Mouse (Mus musculus) right cerebral cortex, postnatal 14 days (tissue): ENCODE measurements around the gene Hoxa3.

Experiments used
- DNase-seq: peaks from one replicate; pipeline ENCODE4 v3.0.0; 2022

Hoxa3 gene

GRCm38 (mm10) chr6:52246403-52246803 is 33.3 kb upstream of the Hoxa3 start:
- no peak for DNase-seq

DNA sequence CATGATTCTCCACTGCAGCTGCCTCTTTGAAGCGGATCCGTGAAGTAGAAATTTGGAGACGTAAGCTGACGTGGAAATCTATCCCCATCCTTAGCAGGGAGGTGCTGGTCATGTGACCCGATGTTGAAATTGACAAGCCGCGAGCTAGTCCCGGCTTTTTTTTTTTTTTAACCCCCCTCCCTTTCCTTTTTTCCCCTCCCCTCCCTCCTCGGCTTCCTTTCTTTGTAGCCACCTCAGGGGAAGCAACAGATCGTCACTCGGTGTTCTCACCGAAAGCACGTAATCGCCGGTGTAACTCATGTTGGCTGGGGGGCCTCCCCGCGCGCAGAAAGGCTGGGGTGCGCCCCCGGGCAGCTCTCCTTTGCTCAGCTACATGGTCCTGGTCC is 32.6 kb upstream of the Hoxa3 start, which contains the start of gene Hoxa11:
Hoxa11 (minus strand) TSS at position 54 of the 386 bp plus-strand sequence.
- no peak for DNase-seq

DNA sequence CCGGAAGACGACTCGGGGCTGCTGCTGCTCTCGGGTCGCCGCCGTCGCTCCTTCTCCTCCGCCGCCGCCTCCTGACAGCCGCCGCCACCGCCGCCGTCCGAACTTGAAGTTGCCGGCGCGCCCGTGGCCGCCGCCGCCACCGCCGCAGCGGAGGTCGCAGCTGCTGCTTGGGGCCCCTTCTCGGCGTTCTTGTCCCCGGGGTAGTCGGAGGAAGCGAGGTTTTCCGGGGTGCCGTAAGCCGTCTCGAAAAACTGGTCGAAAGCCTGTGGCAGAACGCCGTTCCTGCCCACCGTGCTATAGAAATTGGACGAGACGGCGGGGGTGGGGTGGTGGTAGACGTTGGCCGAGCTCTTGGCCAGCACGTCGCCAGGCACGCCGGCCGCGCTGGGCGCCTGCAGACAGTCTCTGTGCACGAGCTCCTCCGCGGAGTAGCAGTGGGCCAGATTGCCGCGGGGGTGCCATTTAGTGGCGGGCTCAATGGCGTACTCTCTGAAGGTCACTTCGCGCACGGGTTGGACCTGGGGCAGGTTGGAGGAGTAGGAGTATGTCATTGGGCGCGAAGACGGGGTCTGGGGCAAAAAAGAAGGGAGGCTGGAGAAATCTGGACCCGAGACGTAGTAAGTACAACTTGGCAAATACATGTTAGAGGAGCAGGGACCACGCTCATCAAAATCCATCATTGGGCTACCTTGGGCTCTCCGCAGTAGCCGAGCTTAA is 32.1 kb upstream of the Hoxa3 start:
- DNase-seq = no peak

GRCm38 (mm10) chr6:52244471-52245039 is 31.4 kb upstream of the Hoxa3 start:
- DNase-seq = no peak

DNA sequence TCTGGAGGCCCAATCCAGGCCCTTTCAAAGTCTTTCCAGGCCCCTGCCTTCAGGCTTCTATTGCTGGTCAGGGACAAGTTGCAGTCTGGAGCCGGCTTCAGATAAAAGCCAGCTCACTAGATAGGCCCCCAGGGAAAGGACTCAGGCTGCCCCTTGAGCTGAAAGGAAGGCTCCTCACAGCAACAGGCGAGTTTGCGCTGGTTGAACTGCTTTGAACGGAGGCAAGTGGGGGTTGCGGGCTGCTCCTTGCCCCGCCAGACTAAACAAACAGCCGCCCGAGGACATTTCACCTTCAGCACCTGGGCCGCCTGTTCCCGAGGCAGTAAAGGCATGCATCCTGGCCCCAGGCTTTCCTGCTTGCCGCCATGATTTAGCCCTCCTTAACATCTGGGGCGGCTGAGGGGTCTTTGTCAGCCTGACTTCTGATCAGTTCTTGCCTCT is 30.6 kb upstream of the Hoxa3 start:
- no peak for DNase-seq

DNA sequence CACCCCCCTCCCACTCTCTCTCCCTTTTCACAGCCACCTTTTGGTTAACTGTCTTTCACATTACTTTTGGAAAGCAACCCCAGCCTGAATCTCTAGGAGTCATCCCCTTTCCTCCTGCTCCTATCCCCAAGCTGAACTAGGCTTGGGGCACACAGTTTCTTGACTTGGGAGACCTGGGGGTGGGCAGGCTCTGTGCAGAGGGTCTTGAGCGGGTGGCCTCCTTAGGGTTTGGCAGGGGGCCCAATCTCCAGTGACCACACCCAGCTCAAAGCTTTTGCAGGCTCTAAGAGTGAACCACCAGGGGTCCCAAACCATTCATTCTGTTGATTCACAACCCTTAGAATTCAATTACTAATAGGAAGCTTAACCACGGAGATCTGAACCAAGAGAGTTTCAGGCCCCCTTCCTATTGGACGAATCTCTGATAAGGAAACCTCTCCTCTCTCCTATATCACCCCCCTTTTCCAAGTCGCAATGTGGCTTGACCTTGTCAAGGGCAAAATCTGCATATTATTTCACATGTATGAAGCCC is 29.7 kb upstream of the Hoxa3 start:
- no peak for DNase-seq

DNA sequence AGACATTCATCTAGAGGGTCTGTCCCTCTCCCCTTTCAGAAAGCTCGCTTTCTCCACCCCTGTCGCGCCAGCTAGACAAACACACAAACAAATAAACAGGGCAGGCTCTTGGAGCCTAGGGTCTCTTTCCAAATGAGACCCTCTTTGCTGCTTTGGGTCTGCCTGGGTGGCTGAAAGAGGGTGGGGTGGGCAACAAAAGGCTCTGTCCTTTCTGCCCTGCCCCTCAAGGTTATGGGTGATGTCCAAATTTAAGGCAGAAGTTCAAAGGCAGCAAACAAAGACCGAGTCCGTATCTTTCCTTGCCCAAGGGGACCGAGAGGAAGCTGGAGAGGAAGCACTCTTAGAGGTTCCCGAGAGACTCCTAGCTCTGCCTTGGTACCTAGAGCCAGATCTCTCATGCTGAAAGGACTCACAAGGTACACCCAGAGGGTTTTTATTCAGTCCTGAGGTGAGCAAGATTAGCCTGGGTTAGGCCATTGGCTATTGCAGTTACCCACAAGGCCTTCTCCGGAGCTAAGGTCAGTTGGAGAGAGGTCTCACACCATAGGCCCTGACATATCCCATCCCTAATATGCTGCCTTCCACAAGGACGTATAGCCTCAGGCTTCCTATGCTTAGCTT is 28.0 kb upstream of the Hoxa3 start:
- no peak for DNase-seq

GRCm38 (mm10) chr6:52240389-52241000 is 27.4 kb upstream of the Hoxa3 start, which contains the start of gene Hoxa10:
Gene Hoxa10 (minus strand): TSS chr6:52240854.
- DNase-seq = peak; percentile 58

DNA sequence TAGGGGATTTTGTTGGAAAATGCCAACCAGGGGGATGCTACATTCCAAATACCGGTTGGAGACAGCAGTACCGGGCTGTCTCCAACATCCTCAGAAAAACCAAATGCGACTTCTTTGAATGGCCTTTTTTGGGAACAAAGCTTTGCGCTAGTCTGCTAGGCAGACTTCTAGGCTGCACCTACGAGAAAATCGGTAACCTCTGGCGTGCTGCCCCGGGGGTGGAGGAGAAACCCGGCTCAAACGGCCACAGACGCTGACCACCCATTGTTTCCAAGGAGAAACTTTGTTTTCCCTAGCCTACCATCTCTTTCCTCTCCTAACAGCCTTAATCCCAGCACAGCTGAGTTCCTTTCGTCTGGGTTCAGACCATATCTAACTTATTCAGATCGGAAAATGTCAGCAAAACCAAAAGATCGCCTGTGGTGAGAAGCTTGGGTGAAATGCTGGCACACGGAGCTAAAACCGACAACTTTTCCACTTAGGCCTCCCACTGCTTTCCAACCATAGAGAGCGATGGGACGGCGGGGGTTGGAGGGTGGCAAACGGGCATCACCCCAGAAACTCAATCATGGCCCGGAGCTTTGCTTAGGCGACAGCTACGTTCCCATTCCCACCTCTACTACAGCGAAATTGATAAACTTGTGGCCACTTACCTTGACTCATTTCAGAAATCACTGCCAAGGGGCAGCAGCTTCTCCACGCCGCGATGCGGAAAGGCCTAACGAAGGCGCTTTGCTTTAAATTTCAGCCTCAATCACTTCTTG is 26.7 kb upstream of the Hoxa3 start:
- no peak for DNase-seq

GRCm38 (mm10) chr6:52238976-52239375 is 25.8 kb upstream of the Hoxa3 start:
- no peak for DNase-seq

- no peak for DNase-seq
Observed at GRCm38 (mm10) chr6:52238155-52238545, 25.0 kb upstream of the Hoxa3 start.

DNA sequence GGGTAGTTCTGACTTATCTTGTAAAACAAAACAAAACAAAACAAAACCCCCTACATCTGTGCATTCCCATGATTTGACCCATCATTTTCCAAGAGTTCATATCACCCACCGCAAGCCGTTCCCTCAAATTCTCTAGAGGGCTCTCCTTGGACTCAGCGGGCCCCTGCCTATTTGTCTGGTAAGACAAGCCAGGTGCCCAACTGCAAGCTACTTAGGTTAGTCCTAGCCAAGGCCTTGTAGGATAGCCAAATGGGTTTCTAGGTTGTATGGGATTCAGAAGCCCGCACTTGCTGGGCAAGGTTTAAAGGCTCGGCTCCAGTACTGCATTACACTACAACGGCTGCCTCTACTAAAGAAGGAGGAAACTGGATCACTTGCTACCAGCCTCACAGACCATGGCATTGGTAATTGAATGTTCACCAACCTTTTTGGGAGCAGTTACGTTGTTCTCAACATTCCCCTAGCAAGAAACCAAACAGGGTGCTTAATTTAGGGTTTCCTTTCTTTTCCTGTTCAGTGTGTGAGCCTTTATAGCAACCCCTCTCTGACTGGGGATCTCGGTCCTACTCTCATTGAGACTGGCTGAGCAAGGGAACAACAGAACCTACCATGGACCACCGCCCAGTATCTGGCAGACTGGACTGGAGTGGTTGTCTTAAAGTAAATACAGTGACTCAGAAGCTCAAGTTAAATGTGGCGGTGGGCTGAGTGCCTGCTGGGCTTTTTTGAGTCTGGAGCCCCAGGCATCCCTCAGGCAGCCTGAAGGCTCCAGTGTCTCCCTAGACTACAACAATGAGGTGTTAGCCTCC is 24.4 kb upstream of the Hoxa3 start:
- no peak for DNase-seq

DNA sequence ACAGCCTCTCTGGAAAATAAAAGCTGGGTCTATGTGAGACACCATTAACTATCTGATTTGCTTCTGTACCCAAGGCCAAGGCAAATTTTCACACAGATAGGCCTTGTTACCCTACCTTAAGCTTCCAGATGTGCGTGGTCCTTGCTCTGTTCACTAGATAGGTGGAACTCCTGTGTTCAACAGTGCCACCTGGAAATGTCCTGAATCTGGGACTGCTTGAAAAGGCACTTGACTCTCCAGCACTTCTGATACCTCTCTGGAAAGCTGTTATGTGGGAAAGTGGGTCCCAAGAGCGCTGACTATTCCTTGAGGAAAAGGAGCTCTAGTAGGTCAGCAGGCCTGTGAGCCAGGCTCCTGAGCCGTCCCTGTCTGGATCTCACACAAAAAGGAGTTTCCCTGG is 23.7 kb upstream of the Hoxa3 start:
- no peak for DNase-seq

DNA sequence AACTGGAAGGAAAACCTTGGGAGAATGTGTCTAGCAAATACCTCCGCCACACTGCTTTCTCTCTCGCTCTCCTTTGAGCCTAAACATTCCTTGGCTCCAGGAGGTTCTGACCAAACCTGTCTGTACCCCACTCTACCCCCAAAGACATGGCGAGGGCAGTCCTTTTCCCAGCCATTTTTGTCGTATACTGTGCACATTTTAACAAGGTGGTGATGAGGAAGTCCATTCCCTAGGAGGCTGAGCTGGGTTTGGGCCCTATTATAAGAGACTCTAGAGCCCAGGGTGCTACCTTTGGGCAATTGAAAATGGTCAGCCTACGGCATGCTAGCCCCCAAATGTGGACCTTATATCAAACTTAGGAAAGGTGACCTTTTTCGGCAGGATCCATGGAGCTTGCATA is 22.7 kb upstream of the Hoxa3 start:
- DNase-seq = no peak

DNA sequence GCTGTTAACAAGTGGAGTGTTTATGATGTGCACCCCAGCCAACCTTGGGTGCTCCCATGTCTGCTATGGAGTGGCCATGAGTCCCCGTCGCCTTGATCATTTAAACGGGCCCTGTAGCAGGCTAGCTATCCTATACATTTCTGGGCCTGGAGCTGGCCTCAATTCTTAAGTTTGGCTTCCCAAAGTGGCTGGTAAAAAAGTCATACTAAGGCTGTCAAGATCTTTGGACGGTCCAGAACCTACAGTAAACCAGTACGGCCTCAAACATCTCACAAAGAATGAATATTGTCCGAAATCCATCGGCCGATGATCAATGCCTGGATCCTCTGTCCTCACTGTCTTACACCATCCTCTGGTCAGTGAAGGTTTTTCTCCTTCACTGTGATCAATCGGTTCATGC is 22.1 kb upstream of the Hoxa3 start:
- no peak for DNase-seq

DNA sequence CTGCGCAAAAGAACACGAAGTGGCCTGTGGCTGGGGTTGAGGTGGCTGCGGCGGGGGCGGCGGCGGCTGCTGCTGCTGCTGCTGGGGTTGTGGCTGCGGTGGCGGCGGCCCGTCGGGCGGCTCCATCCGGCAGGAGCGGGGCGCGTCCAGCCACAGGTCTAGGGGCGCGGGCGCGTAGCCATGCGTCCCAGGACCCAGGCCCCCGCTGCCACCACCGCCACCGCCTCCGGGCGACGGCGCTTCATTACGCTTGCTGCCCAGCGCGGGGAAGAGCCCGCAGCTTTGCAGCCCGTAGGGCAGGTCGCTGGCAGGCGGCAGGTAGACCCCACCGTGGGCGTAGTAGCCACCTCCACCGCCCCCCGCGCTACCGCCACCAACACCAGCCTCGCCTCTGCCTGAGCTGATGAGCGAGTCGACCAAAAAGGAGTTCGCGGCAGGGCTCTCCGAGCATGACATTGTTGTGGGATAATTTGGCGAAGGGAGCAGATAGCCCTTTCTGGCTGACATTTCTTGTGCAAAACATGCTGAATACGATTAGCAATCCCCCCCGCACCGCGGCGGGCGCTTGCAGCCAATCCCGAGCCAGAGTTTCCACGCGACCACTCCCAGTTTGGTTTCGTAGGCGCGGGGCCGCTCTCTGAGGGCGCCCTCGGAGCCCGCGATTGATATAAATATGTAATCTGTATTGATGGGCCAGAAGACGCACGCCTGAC is 21.4 kb upstream of the Hoxa3 start:
- no peak for DNase-seq

- no peak for DNase-seq
Observed at GRCm38 (mm10) chr6:52233546-52234427, 20.7 kb upstream of the Hoxa3 start.

DNA sequence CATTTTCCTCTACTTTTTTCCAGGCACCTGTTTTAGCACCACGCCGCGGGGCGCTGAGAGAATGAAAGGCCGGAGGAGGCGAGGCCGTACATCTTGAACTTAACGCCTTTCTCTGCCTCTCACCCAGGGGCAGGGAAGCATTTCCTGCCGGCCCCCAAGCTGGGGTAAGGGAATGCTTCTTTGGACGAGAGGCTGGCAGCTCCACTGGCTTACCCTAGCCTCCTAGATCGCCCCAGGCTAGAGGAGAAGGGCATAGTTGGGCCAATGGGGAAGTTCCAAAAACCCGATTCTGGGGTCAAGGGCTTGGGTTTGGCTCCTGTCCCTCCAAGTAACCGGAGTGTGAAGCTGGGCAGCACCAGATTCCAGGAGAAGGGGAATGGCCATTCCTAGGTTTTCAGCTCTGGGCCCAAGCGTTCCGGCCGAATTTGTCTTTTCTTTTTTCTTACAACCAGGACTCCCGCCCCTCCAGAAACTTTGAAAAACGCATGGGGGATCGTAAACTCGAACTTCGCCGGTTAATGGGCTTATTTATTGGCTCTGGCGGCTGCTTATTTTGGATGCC is 19.9 kb upstream of the Hoxa3 start:
- DNase-seq = no peak

GRCm38 (mm10) chr6:52232568-52232965 is 19.4 kb upstream of the Hoxa3 start:
- no peak for DNase-seq
